Mouse (Mus musculus): Measurements from ENCODE around the gene Wwtr1. TPM values are rescaled to one million over a fixed set of nuclear protein-coding genes. Genes with fewer than 3 reads are reported as not detected.
A peak's percentile ranks its signal among the peaks of the same experiment; 100 is the strongest.

Wwtr1 gene
- total and polyA plus RNA-seq, 2 experiments: 4.9 to 11.9 TPM

- TF ChIP-seq CTCF (IDR thresholded peaks at IDR 0.05; ENCODE audit: low read depth, low read length) (no peak), POLR2A (IDR thresholded peaks at IDR 0.05; ENCODE audit: extremely low read depth, insufficient read depth, low read length) (no peak)
- WGBS: 87% methylated on average over 9 of the region's 9 CpGs
- DNase-seq (ENCODE audit: extremely low read depth, low read depth, low spot score): no peak
Measured at GRCm38 (mm10) chr3:57533876-57534275, 41.8 kb downstream of the Wwtr1 start.

GRCm38 (mm10) chr3:57532991-57533725 lies 42.6 kb downstream of the Wwtr1 start:
- peaks cover 23% of the 10 kb centered on the region; the same call in 1 of the 2 replicates for H3K79me2 ChIP-seq (ENCODE audit: control insufficient read depth, insufficient read depth, low read length)
- H3K9ac ChIP-seq (ENCODE audit: low read depth, low read length): no peak overlapping the region
- H3K36me3 ChIP-seq (ENCODE audit: control insufficient read depth, insufficient read depth, low read length): no peaks in the 10 kb centered on the region
- no peaks in the 10 kb centered on the region for H3K4me1 ChIP-seq (ENCODE audit: control insufficient read depth, insufficient read depth, low read length)
- no peak overlapping the region for H3K27ac ChIP-seq (replicated peaks; ENCODE audit: insufficient read depth, low read depth, low read length)
- H3K4me3 ChIP-seq (ENCODE audit: insufficient read depth, low read depth, low read length): no peak overlapping the region
- 77% methylated on average over 9 of the region's 9 CpGs for WGBS
- no peaks in the 10 kb centered on the region for H3K27me3 ChIP-seq (ENCODE audit: control insufficient read depth, insufficient read depth, low read length)
- DNase-seq (ENCODE audit: extremely low read depth, low read depth, low spot score): peak; percentile 26
- no peak for TF ChIP-seq POLR2A (IDR thresholded peaks at IDR 0.05; ENCODE audit: extremely low read depth, insufficient read depth, low read length)

More at GRCm38 (mm10) chr3:57533876-57534275, 41.8 kb downstream of the Wwtr1 start:
- H3K27ac ChIP-seq (replicated peaks; ENCODE audit: insufficient read depth, low read depth, low read length): no peak overlapping the region
- peaks cover 20% of the 10 kb centered on the region; the same call in 1 of the 2 replicates for H3K79me2 ChIP-seq (ENCODE audit: control insufficient read depth, insufficient read depth, low read length)
- no peaks in the 10 kb centered on the region for H3K36me3 ChIP-seq (ENCODE audit: control insufficient read depth, insufficient read depth, low read length)
- no peak overlapping the region for H3K9ac ChIP-seq (ENCODE audit: low read depth, low read length)
- H3K27me3 ChIP-seq (ENCODE audit: control insufficient read depth, insufficient read depth, low read length): no peaks in the 10 kb centered on the region
- H3K4me3 ChIP-seq (ENCODE audit: insufficient read depth, low read depth, low read length): no peak overlapping the region
- H3K4me1 ChIP-seq (ENCODE audit: control insufficient read depth, insufficient read depth, low read length): no peaks in the 10 kb centered on the region

GRCm38 (mm10) chr3:57530836-57531235 lies 44.9 kb downstream of the Wwtr1 start:
- WGBS: 98% methylated on average over 1 of the region's 1 CpGs
- TF ChIP-seq POLR2A (IDR thresholded peaks at IDR 0.05; ENCODE audit: extremely low read depth, insufficient read depth, low read length) (no peak), CTCF (IDR thresholded peaks at IDR 0.05; ENCODE audit: low read depth, low read length) (no peak)
- peaks cover 18% of the 10 kb centered on the region; the same call in 1 of the 2 replicates for H3K79me2 ChIP-seq (ENCODE audit: control insufficient read depth, insufficient read depth, low read length)
- no peak overlapping the region for H3K4me3 ChIP-seq (ENCODE audit: insufficient read depth, low read depth, low read length)
- H3K27ac ChIP-seq (replicated peaks; ENCODE audit: insufficient read depth, low read depth, low read length): no peak overlapping the region
- no peak for DNase-seq (ENCODE audit: extremely low read depth, low read depth, low spot score)
- H3K27me3 ChIP-seq (ENCODE audit: control insufficient read depth, insufficient read depth, low read length): no peaks in the 10 kb centered on the region
- no peak overlapping the region for H3K9ac ChIP-seq (ENCODE audit: low read depth, low read length)
- no peaks in the 10 kb centered on the region for H3K36me3 ChIP-seq (ENCODE audit: control insufficient read depth, insufficient read depth, low read length)
- H3K4me1 ChIP-seq (ENCODE audit: control insufficient read depth, insufficient read depth, low read length): no peaks in the 10 kb centered on the region; the same call in 1 of the 2 replicates

GRCm38 (mm10) chr3:57530221-57530620 lies 45.5 kb downstream of the Wwtr1 start:
- peaks cover 14% of the 10 kb centered on the region; the same call in 1 of the 2 replicates for H3K79me2 ChIP-seq (ENCODE audit: control insufficient read depth, insufficient read depth, low read length)
- H3K27ac ChIP-seq (replicated peaks; ENCODE audit: insufficient read depth, low read depth, low read length): no peak overlapping the region
- WGBS: 99% methylated on average over 4 of the region's 4 CpGs
- H3K36me3 ChIP-seq (ENCODE audit: control insufficient read depth, insufficient read depth, low read length): no peaks in the 10 kb centered on the region
- H3K4me1 ChIP-seq (ENCODE audit: control insufficient read depth, insufficient read depth, low read length): no peaks in the 10 kb centered on the region; the same call in 1 of the 2 replicates
- H3K9ac ChIP-seq (ENCODE audit: low read depth, low read length): no peak overlapping the region
- H3K4me3 ChIP-seq (ENCODE audit: insufficient read depth, low read depth, low read length): no peak overlapping the region
- no peak for DNase-seq (ENCODE audit: extremely low read depth, low read depth, low spot score)
- no peak for TF ChIP-seq POLR2A (IDR thresholded peaks at IDR 0.05; ENCODE audit: extremely low read depth, insufficient read depth, low read length)
- TF ChIP-seq CTCF (IDR thresholded peaks at IDR 0.05; ENCODE audit: low read depth, low read length): no peak
- H3K27me3 ChIP-seq (ENCODE audit: control insufficient read depth, insufficient read depth, low read length): no peaks in the 10 kb centered on the region

GRCm38 (mm10) chr3:57527154-57527553 lies 48.6 kb downstream of the Wwtr1 start:
- TF ChIP-seq CTCF (IDR thresholded peaks at IDR 0.05; ENCODE audit: low read depth, low read length): no peak
- no peak for TF ChIP-seq POLR2A (IDR thresholded peaks at IDR 0.05; ENCODE audit: extremely low read depth, insufficient read depth, low read length)
- H3K4me1 ChIP-seq (ENCODE audit: control insufficient read depth, insufficient read depth, low read length): no peaks in the 10 kb centered on the region; the same call in 1 of the 2 replicates
- DNase-seq (ENCODE audit: extremely low read depth, low read depth, low spot score): peak; percentile 35

GRCm38 (mm10) chr3:57523093-57523492 lies 52.6 kb downstream of the Wwtr1 start:
- Histone ChIP-seq H3K4me3 (ENCODE audit: insufficient read depth, low read depth, low read length) (no peak overlapping the region), H3K79me2 (ENCODE audit: control insufficient read depth, insufficient read depth, low read length) (peaks cover 10% of the 10 kb centered on the region; the same call in 1 of the 2 replicates), H3K4me1 (ENCODE audit: control insufficient read depth, insufficient read depth, low read length) (no peaks in the 10 kb centered on the region; the same call in 1 of the 2 replicates), H3K36me3 (ENCODE audit: control insufficient read depth, insufficient read depth, low read length) (no peaks in the 10 kb centered on the region), H3K27me3 (ENCODE audit: control insufficient read depth, insufficient read depth, low read length) (no peaks in the 10 kb centered on the region), H3K9ac (ENCODE audit: low read depth, low read length) (no peak overlapping the region), H3K27ac (replicated peaks; ENCODE audit: insufficient read depth, low read depth, low read length) (no peak overlapping the region)
- DNase-seq (ENCODE audit: extremely low read depth, low read depth, low spot score): no peak
- 99% methylated on average over 5 of the region's 5 CpGs for WGBS
- no peak for TF ChIP-seq POLR2A (IDR thresholded peaks at IDR 0.05; ENCODE audit: extremely low read depth, insufficient read depth, low read length)

More at GRCm38 (mm10) chr3:57527154-57527553, 48.6 kb downstream of the Wwtr1 start:
- H3K9ac ChIP-seq (ENCODE audit: low read depth, low read length): no peak overlapping the region
- peaks cover 9% of the 10 kb centered on the region; the same call in 1 of the 2 replicates for H3K79me2 ChIP-seq (ENCODE audit: control insufficient read depth, insufficient read depth, low read length)
- H3K27me3 ChIP-seq (ENCODE audit: control insufficient read depth, insufficient read depth, low read length): no peaks in the 10 kb centered on the region
- H3K36me3 ChIP-seq (ENCODE audit: control insufficient read depth, insufficient read depth, low read length): no peaks in the 10 kb centered on the region
- no peak overlapping the region for H3K4me3 ChIP-seq (ENCODE audit: insufficient read depth, low read depth, low read length)
- H3K27ac ChIP-seq (replicated peaks; ENCODE audit: insufficient read depth, low read depth, low read length): no peak overlapping the region

All from liver, adult 2 months (tissue).